Mouse (Mus musculus) midbrain, embryonic 14.5 days (tissue): ENCODE data around the gene Rnf4. TPM values are rescaled to one million over a fixed set of nuclear protein-coding genes. Genes with fewer than 3 reads are reported as not detected.

Experiments used
- ATAC-seq: fragments of 200-750 bp; cut with Nextera tagmentation; 2 replicates; pipeline ENCODE4 v1.8.0; 2017; ENCODE audit warnings: moderate number of reproducible peaks, moderate library complexity; ENCODE audit not compliant: low FRiP score, low TSS enrichment
- DNase-seq: peaks from one replicate; pipeline ENCODE4 v3.0.0-alpha.2; 2015
- H3K27ac ChIP-seq: fragments of 300-500 bp; sonication (generic); replicated peaks from 2 replicates; pipeline ENCODE4 v1.5.1; 2014; ENCODE audit warnings: mild to moderate bottlenecking, low read depth, low read length, moderate library complexity
- H3K27me3 ChIP-seq: fragments of 300-500 bp; sonication (generic); 2 replicates; pipeline ENCODE4 v1.6.1; 2014; ENCODE audit warnings: low read length, control low read depth, mixed read lengths; ENCODE audit not compliant: control insufficient read depth, insufficient read depth
- H3K36me3 ChIP-seq: fragments of 300-500 bp; sonication (generic); 2 replicates; pipeline ENCODE4 v1.6.1; 2014; ENCODE audit warnings: low read length, control low read depth; ENCODE audit not compliant: control insufficient read depth, insufficient read depth
- H3K4me1 ChIP-seq: fragments of 300-500 bp; sonication (generic); 2 replicates; pipeline ENCODE4 v1.6.1; 2014; ENCODE audit warnings: mild to moderate bottlenecking, antibody characterized with exemption, low read length, control low read depth; ENCODE audit not compliant: control insufficient read depth, insufficient read depth
- H3K4me2 ChIP-seq: fragments of 300-500 bp; sonication (generic); 2 replicates; pipeline ENCODE4 v1.6.1; 2014; ENCODE audit warnings: mild to moderate bottlenecking, low read length, moderate library complexity
- H3K4me3 ChIP-seq: fragments of 300-500 bp; sonication (generic); replicated peaks from 2 replicates; pipeline ENCODE4 v1.5.1; 2014; ENCODE audit warnings: low read depth, low read length
- H3K9ac ChIP-seq: fragments of 300-500 bp; sonication (generic); replicated peaks from 2 replicates; pipeline ENCODE4 v1.6.1; 2014; ENCODE audit warnings: mild to moderate bottlenecking, low read length, moderate library complexity
- H3K9me3 ChIP-seq: fragments of 300-500 bp; sonication (generic); 2 replicates; pipeline ENCODE4 v1.6.1; 2016; ENCODE audit warnings: low read length, control low read depth, mixed read lengths; ENCODE audit not compliant: control insufficient read depth
- WGBS: fragments of 180-500 bp; shearing (Covaris S2); extraction: QIAGEN DNeasy Blood & Tissue Kit; methylation state at CpG from one replicate; pipeline ENCODE4 v1.1.7; 2014; 5-methylcytosine and 5-hydroxymethylcytosine counted together
- polyA plus RNA-seq: library from polyadenylated mRNA; unstranded; fragments of >200 nt; fragmentation: Nextera tagmentation; extraction: Ambion mirVana; gene quantifications from 2 replicates; pipeline ENCODE4 v1.2.1, GENCODE M21; 2014

Gene Rnf4
- 110 and 152 TPM in 2 replicates for polyA plus RNA-seq

DNA sequence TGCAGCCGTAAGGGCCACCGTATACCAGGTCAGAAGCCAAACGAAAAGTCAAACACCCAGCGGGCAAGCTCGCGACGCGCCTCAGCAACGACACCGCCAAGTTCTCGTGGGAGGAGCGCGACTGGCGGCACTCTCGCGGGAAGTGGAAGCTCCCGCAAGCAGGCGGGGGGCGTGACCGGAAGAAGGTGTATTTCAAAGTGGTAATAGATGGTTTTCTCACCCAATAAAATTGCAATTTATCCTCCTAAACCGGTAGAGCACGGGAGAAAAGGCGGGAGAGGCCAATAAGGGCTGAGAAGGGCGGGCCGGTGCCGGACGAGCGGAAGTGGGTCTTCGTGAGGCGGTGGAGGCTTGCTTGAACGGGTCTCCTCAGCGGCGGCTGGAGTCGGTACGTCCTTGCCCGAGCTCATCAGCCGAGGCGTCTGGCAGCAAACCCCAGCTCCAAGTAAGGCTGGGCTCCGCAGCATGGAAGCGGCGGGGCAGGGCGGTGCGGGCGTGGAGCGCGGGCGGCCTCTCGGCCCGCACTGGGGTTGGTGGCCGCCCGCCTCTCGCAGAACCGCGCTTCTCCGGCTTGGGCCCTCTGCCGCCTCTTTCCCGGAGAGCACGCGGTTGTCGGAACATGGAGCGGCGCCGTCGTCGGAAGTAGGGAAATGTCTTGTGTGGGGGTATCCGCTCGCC, at the start of gene Rnf4:
Gene Rnf4, plus strand, starts transcription at position 193 of the 678 bp plus-strand sequence.
- Histone ChIP-seq H3K4me2 (peak within 1 kb of the TSS; percentile 78), H3K36me3 (no peaks in the 10 kb centered on the region), H3K27ac (peak within 1 kb of the TSS; percentile 92), H3K4me1 (peaks cover 18% of the 10 kb centered on the region), H3K9me3 (no peaks in the 10 kb centered on the region), H3K9ac (peak within 1 kb of the TSS; percentile 93), H3K4me3 (peak within 1 kb of the TSS; percentile 97), H3K27me3 (no peaks in the 10 kb centered on the region)
- WGBS = under 1% methylated on average over 67 of the region's 67 CpGs
- peak; percentile 96 for ATAC-seq
- DNase-seq = peak; percentile 99

DNA sequence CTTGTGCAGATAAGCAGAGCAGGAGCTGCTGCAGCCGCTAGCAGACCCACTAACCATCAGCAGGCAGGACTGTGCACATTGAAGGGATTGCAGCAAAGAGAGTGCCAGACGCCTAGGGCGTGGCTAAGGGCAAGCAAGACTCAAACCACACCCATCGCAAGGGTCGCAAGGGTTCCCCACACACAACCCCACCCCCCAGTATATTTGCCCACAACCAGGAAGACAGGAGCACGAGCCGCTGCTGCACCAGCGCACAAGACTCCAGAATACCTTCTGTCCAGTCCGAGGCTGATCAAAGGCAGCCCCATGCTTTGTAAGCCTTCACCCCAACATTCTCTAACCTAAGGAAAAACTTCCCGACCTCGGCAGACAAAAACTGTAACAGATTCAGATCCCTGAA, 49.6 kb upstream of the Rnf4 start:
- Histone ChIP-seq H3K4me3 (peak overlapping the region; percentile 67), H3K9ac (peak overlapping the region; percentile 59; the same call in 1 of the 2 replicates), H3K4me1 (peaks cover 13% of the 10 kb centered on the region), H3K27ac (no peak overlapping the region), H3K9me3 (no peaks in the 10 kb centered on the region), H3K36me3 (no peaks in the 10 kb centered on the region), H3K27me3 (peaks cover 22% of the 10 kb centered on the region; the same call in 1 of the 2 replicates), H3K4me2 (peak overlapping the region; percentile 87)
- DNase-seq (peak; percentile 12), ATAC-seq (no peak)
- 2% methylated on average over 11 of the region's 11 CpGs for WGBS

DNA sequence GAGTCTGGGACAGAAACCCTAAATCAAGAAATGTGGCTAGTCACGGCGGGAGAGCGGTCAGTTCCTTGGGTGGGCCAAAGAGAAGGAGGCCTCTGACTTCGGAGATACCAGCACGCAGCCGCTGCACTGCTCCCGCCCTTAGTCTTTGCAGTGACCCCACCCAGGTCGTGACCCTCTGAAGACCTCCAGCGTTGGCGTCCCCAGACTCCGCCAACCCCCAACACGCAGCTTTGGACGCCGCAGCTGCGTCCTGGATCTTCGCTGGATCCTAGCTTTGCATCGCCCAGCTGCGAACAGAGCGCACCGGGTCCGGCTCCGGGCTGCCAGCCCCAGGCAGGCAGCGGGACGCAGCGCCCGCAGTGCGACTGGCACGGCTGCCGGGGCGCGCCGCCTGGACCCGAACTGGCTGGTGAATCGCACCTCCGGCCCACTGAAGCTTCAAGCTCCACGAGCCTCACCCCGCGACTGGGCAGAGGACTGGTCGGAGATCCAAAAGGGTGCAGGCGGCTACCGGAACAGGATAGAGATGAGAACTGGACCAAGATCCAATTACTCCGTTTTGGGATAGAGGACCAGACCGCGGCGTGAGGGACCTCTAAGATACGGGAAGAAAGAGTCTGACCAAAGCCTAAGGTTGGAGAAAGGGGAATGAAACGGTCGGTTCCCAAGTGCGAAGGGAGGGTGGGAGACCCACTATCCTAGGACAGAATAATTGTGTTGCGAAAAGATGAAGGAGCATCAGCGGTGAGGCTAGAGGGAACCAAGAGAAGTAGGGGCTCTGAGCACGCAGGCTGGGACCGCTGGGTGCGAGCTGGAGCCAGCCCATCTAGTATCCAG, 48.9 kb upstream of the Rnf4 start:
- peak; percentile 56 for DNase-seq
- Histone ChIP-seq H3K9me3 (no peaks in the 10 kb centered on the region), H3K9ac (peak overlapping the region; percentile 59), H3K4me1 (peaks cover 13% of the 10 kb centered on the region), H3K4me2 (peak overlapping the region; percentile 87), H3K36me3 (no peaks in the 10 kb centered on the region), H3K4me3 (peak overlapping the region; percentile 67), H3K27ac (no peak overlapping the region), H3K27me3 (peaks cover 22% of the 10 kb centered on the region; the same call in 1 of the 2 replicates)
- ATAC-seq = no peak; the same call in 1 of the 2 replicates
- under 1% methylated on average over 54 of the region's 54 CpGs for WGBS

DNA sequence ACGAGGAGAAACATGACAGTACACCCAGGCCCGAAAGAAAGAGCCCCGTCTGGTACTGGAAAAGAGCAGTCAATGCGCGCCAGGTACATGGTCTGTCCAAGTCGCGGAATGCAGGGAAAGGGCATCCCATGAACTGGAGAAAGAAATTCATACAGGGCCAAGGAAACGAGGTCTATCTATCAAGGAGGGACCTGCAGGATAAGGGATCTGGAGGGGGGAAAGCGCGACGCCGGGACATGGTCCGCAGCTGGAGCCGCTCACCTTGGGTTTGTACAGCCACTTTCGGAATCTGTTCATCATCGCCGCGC, 48.3 kb upstream of the Rnf4 start:
- Histone ChIP-seq H3K27ac (no peak overlapping the region), H3K4me2 (peak overlapping the region; percentile 87), H3K36me3 (no peaks in the 10 kb centered on the region), H3K4me1 (peaks cover 9% of the 10 kb centered on the region), H3K27me3 (peaks cover 22% of the 10 kb centered on the region; the same call in 1 of the 2 replicates), H3K9ac (peak overlapping the region; percentile 59), H3K9me3 (no peaks in the 10 kb centered on the region), H3K4me3 (peak overlapping the region; percentile 67)
- WGBS = 0% methylated on average over 18 of the region's 18 CpGs
- ATAC-seq (no peak), DNase-seq (no peak)

DNA sequence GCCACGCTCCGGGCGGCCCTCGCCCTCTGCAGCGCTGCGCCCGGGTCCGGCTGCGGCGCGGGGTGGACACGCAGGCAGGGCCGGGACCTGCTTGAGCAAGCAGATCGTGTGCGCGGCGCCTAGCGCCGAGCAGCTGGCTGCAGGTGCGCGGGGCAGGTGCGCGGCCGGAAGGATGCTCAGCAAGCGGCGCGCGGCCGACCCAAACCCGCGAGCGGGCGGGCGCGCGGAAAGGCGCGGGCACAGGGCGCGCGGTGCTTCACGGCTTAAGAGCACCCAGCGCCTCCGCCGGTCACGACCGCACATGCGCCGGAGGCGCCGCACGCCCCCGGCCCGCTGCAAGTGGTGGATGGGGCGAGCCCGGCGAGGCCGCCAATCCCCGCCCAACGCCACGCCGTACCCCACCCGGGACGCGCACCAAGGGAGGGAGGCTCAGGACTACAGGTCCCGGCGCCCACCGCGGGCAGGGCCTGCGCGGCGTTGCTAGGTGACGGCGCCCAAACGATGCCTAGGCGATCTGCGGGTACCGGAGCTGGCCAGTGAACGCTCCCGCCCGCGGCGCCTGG, 47.9 kb upstream of the Rnf4 start, which contains the start of the genes Zfyve28 and Cfap99:
Gene Zfyve28, minus strand, starts transcription at position 296 of the 563 bp plus-strand sequence.
Gene Cfap99, plus strand, starts transcription at position 447 of the 563 bp plus-strand sequence.
- ATAC-seq (peak; percentile 97), DNase-seq (peak; percentile 96)
- peaks cover 22% of the 10 kb centered on the region; the same call in 1 of the 2 replicates for H3K27me3 ChIP-seq
- H3K4me2 ChIP-seq = peak within 1 kb of the TSS; percentile 87
- no peaks in the 10 kb centered on the region for H3K36me3 ChIP-seq
- no peaks in the 10 kb centered on the region for H3K9me3 ChIP-seq
- under 1% methylated on average over 77 of the region's 83 CpGs for WGBS
- H3K4me1 ChIP-seq = peaks cover 9% of the 10 kb centered on the region
- peak within 1 kb of the TSS; percentile 59 for H3K9ac ChIP-seq
- H3K27ac ChIP-seq = no peak within 1 kb of the TSS
- H3K4me3 ChIP-seq = peak within 1 kb of the TSS; percentile 67

DNA sequence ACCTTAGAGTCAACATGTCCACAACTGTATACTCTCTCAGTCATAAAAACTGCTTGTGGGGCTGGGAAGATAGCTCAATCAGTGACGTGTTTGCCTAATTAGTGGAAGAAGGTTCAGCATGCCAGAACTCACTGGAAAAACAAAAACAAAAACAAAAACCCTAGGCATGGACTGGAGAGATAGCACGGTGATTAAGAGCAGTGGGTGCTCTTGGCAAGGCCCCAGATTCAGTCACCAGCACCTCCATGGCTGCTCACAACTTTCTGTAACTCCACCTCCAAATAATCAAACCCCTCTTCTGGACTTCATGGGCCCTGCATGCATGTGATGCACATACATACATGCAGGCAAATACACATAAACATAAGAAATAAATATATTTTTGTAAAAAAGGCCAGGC, 46.8 kb upstream of the Rnf4 start:
- no peaks in the 10 kb centered on the region for H3K36me3 ChIP-seq
- no peak for DNase-seq
- peak overlapping the region; percentile 87; the same call in 1 of the 2 replicates for H3K4me2 ChIP-seq
- peaks cover 22% of the 10 kb centered on the region; the same call in 1 of the 2 replicates for H3K27me3 ChIP-seq
- peaks cover 9% of the 10 kb centered on the region for H3K4me1 ChIP-seq
- H3K9ac ChIP-seq = no peak overlapping the region
- H3K27ac ChIP-seq = no peak overlapping the region
- H3K4me3 ChIP-seq = no peak overlapping the region
- no peaks in the 10 kb centered on the region for H3K9me3 ChIP-seq
- ATAC-seq = no peak
- 62% methylated on average over 2 of the region's 2 CpGs for WGBS

DNA sequence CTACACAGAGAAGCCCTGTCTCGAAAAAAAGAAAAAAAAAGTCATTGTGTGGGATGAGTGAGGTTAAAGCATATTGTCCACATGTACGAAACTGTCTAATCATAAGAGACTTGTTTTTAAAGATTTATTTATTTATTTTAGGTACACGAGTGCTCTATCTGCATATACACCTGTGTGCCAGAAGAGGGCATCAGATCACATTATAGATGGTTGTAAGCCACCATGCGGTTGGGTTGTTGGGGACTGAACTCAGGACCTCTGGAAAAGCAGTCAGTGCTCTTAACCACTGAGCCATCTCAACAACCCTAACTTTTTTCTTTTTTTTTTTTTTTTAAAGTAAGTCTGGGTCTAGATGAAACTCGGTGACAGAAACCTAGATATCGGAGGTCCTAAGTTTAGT, 42.7 kb upstream of the Rnf4 start:
- H3K4me1 ChIP-seq = no peaks in the 10 kb centered on the region
- no peaks in the 10 kb centered on the region for H3K36me3 ChIP-seq
- DNase-seq (no peak), ATAC-seq (no peak)
- H3K9me3 ChIP-seq = no peaks in the 10 kb centered on the region
- no peak overlapping the region for H3K9ac ChIP-seq
- H3K4me3 ChIP-seq = no peak overlapping the region
- no peak overlapping the region for H3K27ac ChIP-seq
- no peaks in the 10 kb centered on the region for H3K27me3 ChIP-seq
- 81% methylated on average over 6 of the region's 6 CpGs for WGBS
- no peak overlapping the region for H3K4me2 ChIP-seq

DNA sequence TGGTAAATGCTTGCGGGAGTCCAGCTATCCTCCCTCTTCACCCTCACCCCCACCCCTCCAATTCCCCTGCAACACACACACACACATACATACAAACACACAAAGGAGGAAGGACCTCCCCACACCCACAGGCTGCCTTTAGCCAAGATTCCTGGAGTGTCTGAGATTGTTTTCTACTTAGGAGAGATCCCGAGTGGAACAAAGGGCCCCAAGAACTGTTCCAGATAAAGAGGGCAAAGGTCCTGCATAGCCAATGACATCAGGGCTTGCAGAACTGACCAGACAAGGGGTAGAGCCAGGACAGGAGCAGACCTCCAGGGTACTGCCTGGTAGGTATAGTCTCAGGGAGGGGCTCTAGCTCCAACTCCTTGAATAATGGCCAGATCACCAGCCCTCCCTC, 41.4 kb upstream of the Rnf4 start:
- no peak for DNase-seq
- H3K36me3 ChIP-seq = no peaks in the 10 kb centered on the region
- WGBS = 37% methylated on average over 2 of the region's 2 CpGs
- no peaks in the 10 kb centered on the region for H3K4me1 ChIP-seq
- H3K4me2 ChIP-seq = no peak overlapping the region
- H3K9me3 ChIP-seq = no peaks in the 10 kb centered on the region
- H3K4me3 ChIP-seq = no peak overlapping the region
- H3K9ac ChIP-seq = no peak overlapping the region
- no peak for ATAC-seq
- no peaks in the 10 kb centered on the region for H3K27me3 ChIP-seq
- no peak overlapping the region for H3K27ac ChIP-seq
